Mouse (Mus musculus) natural killer cell, adult 2 months (primary cell): ENCODE measurements around the gene Mettl23.
"Not testable (repeated sequence)": the region's sequence is repeated elsewhere in the genome, so short reads cannot be mapped to it uniquely, and the experiment has no call there.

Source experiments
- DNase-seq, 2 experiments: peaks; one replicate each; pipeline ENCODE4 v3.0.0; 2022; ENCODE audit warnings: low spot score in 2 of 2

Mettl23 gene

DNA sequence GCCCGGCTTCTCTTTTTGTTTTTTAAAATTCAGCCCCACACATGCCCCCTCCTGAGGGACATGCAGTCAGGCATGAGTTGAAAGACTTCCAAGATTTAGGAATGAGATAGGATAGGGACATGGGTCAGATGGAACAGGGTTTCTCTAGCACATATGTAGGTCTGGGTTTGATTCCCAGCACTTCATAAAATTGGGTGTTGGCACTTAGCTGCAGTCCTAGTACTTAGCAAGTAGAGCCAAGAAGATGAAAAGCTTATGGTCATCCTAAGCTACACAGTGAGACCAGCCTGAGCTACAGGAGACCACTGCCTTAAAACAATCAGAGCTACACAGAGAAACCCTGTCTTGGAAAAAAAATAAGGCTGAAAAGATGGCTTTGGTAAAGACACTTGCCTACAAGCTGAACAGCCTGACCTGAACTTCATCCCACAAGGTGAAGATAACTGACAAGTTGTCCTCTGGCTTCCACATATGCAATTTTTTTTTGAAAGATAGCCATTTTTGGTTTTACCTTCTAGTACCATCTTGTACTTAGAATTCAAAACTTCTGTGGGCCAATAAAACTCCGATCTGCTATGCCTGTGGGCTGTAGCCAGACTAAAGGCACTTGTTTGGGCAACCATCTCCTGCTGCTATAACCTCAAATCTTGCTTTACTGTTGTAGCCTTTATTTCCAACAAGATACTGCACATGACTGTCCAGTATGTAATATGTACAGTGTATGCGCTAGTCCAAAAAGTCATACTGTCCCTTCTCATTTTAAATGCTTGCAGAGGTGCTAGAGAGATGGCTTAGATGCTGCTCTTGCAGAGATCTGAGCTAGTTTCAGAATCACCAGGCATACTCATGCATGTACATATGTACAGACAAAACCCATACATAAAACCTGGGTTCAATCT, 4.4 kb downstream of the Mettl23 start:
- no peak for DNase-seq

DNA sequence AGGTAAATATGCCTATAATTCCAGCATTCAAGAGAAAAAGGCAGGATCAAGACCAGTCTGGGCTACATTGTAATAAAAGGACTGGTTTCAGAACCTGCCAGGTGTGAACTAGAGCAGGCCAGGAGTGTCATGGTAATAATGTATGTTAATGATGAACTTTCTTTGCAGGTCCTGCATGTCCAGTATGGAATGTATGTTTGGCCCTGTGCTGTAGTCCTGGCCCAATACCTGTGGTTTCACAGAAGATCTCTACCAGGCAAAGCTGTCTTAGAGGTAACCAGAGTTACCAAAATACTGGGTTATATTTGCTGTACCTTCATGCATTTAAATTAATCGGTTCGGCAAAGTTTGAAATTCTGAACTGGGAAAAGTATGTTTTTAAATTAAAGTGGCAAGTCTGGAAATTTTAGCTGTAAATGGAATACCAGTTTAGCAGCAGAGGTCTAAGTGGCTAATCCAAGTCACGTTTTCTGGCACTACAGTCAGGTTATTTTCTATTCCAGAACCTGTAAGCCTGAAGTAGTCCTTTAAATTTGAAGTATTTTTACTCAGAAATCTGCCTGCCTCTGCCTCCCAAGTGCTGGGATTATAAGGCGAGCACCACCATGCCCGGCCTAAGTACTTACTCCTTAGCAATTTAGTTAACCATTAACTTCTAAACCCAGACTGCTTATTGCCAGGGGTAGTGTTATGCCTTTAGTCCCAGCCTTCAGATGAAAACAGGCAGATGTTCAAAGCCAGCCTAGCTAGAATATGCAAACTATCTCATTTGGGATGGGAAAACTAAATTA, 5.2 kb downstream of the Mettl23 start:
- no peak for DNase-seq

GRCm38 (mm10) chr11:116848877-116849178, 5.8 kb downstream of the Mettl23 start:
- not testable (repeated sequence) for DNase-seq

GRCm38 (mm10) chr11:116849587-116849986, 6.5 kb downstream of the Mettl23 start:
- no peak for DNase-seq

- no peak for DNase-seq
Measured at GRCm38 (mm10) chr11:116850085-116850484, 7.0 kb downstream of the Mettl23 start.

DNA sequence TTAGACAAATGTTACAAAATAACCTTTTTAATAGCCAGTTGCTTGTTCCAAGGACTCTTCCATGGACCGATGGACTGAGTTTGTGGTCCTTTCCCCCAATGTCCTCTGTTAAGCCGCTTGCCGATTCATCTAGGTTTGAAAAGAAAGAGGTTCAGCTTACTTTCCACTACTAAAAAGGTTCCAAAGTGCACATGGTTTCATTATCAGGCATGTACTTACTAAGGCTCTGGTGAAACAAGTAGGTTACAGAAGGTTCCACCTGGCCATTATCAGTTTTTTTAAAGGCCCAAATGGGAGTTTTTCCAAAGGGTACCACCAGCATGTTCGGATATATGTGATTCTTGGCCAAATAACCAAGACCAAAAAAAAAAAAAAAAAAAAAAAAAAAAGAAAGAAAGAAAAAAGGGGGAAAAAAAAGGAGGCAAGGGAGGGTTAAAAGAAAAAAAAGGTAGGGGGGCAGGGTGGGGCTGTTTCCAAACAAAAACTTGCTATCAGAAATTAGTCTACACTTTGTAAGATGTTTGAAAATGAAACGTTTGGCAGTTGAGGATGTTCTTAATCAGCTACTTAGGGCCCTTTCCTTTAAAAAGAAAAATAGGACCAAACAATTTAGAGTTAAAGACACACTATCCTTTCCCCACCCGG, 7.9 kb downstream of the Mettl23 start:
- DNase-seq = no peak

DNA sequence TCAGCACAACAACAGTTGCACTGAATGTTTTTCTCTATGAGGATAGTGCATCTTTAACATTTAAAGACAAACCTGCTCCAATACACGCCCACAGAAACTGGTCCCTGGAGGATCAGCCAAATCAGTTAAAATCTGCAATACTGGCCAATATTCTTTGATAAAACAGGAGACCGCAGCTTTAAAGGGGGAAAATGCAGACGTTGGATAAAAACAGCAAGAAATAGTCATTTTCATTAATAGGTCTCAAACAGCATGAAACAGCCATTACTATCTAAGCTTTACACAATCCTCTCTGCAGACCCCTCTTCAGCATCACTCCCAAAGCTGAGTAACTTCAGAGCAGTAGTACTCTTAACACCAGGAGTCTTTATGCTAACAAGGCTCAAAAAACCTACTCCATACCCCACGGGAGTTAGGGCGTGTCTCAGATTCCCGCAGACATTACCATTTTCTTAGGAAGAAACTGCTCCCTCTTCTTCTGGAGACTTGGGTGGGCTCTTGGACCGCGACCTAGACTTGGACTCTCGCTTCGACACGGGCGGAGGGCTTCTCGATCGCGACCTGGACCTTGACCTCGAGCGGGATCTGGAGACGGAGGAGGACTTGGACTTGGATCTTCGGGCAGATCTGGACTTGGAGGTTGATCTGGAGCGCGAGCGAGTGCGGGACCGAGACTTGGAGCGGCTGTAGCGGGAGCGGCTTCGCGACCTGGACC, 8.7 kb downstream of the Mettl23 start:
- DNase-seq = no peak

- peak; percentile 72 to 73 for DNase-seq
Measured at GRCm38 (mm10) chr11:116852291-116852890, 9.3 kb downstream of the Mettl23 start, which contains the start of gene Mfsd11. Gene Mfsd11, plus strand, starts transcription at chr11:116852440.

DNA sequence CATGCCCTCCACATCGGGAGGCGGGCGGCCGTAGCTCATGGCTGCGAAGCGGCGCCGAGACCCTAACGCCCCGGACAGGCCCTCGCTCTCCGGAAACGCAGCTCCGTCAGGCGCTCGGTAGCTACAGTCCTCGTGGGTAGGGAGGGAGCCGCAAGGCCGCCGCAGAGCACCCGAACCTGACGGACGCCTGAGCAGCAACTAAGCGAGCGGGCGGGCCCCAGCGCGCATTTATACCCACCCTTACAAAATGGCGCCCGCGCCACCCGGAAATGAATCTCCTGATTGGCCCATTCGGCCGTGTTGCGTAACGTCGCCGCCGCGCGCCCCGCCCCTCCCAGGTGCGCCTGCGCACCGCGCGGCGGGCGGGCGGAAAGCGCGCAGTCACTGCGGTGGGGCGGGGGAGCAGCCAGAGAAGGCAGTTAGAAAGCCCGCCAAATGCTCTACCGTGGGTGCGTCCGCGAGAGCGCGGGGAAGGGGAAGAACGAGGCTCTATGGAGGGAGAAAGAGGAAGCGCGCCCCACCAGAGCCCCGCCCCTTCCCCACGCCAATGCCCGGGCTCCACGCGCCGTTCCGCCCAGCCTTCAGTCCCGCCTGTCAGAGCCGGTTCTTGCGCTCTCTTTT, 9.9 kb downstream of the Mettl23 start, which contains the start of gene Srsf2:
Srsf2 (minus strand) TSS at position 204 of the 621 bp plus-strand sequence.
- peak; percentile 96 to 97 for DNase-seq

GRCm38 (mm10) chr11:116853512-116853928, 10.4 kb downstream of the Mettl23 start:
- DNase-seq = peak; percentile 95 to 96

GRCm38 (mm10) chr11:116854279-116854678, 11.2 kb downstream of the Mettl23 start:
- DNase-seq = no peak

DNA sequence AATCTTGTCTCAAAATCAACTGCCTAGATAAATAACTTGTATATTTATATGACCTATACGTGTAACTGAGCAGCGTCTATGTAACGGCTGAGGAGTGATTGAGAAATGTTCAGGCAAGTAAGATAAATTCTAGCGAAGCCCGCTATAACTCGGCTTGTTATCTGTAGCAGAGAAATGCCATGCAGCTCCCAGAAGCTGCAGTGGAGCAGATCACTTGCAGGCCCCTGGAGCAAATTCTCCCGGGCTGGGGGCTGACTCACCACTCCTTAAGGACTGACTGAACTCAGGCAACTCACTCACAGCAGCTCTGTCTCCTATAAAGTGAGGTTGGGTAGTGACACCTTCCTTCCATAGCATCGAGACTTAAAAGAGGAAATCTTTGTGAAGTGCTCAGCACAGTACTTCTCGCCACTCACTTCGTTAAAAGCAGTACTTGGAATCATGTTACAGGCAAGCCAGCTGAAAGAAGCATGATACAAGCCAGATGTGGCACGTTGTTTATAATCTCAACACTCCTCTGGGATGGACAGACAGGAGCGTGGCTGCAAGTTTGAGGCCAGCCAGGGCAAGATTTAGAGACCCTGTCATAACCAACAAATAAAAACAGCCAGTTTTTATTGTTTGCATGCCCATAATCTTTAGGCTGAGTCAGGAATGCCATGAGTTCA, 14.2 kb downstream of the Mettl23 start:
- DNase-seq = no peak

- no peak for DNase-seq
Measured at GRCm38 (mm10) chr11:116864444-116864843, 21.4 kb downstream of the Mettl23 start.

GRCm38 (mm10) chr11:116865945-116866585, 23.0 kb downstream of the Mettl23 start:
- no peak for DNase-seq

DNA sequence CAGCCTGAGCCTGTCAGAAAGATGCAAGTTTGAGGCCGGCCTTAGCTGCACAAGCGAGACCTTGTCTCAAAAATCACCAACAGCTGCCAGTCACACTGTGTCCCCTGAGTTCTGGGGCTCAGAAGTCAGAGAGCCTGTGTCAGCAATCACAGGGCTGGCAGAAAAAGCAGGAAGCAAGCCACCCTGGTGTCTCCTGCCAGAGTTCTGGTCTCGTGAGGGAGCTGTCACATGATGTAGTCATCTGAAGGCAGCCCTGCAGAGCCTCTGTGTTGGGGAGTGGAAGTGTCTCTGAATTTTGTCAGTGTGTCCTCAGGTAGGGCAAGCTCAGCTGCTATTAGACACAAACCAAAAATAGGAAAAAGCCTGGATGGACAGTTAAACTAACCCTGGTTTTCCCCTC, 25.1 kb downstream of the Mettl23 start:
- DNase-seq = no peak

- no peak for DNase-seq
Measured at GRCm38 (mm10) chr11:116869223-116869622, 26.1 kb downstream of the Mettl23 start.

GRCm38 (mm10) chr11:116869641-116870040, 26.6 kb downstream of the Mettl23 start:
- no peak for DNase-seq

- no peak for DNase-seq
Measured at GRCm38 (mm10) chr11:116871538-116871937, 28.5 kb downstream of the Mettl23 start.

GRCm38 (mm10) chr11:116873987-116874386, 30.9 kb downstream of the Mettl23 start:
- DNase-seq = no peak

DNA sequence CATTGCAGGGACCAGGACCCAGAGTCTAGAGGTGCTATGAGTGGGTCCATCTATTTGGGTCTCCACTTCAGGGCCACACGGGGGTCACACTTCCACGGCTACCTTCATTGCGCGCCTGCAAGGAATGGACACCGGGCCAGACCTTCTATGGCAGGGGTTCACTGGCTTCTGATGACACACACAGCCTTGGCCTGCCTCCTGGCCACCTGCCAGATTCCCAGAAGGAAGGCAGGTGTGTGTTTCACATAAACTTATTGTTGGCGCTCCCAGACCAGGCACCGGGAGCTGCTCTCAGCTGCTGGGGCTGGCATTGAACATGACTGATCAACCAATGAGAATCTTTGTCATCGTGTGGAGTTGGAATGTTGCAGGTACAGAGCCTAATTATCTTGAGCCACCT, 35.4 kb downstream of the Mettl23 start:
- DNase-seq = no peak
